Mouse (Mus musculus) small intestine, adult 10 weeks (tissue): Measurements from ENCODE around the gene Ppfibp1. TPM values are rescaled to one million over a fixed set of nuclear protein-coding genes. Genes with fewer than 3 reads are reported as not detected.

ENCODE experiments used
- polyA plus RNA-seq: library from polyadenylated mRNA; stranded (reverse); fragments of 350-450 nt; fragmentation: Illumina TruSeq; extraction: RNeasy Lipid Tissue Mini Kit (QIAGEN cat#74804); gene quantifications from one replicate; pipeline ENCODE4 v1.2.3, GENCODE M21; 2014; ENCODE audit warnings: low replicate concordance

Ppfibp1 gene
- polyA plus RNA-seq, result 19.3 TPM

GRCm38 (mm10) chr6:146887958-146888659, at the start of gene Ppfibp1:
Ppfibp1 (plus strand) TSS chr6:146888487.

GRCm38 (mm10) chr6:146850050-146850449, 38.2 kb upstream of the Ppfibp1 start, which contains the start of gene Smco2:
Smco2 (plus strand) TSS chr6:146850104.

GRCm38 (mm10) chr6:146954258-146954657, 66.0 kb downstream of the Ppfibp1 start, which contains the start of gene 1700034J05Rik:
1700034J05Rik (minus strand) TSS chr6:146954422.

GRCm38 (mm10) chr6:147032303-147032925, 144.1 kb downstream of the Ppfibp1 start, which contains the start of gene Rep15:
Rep15 (plus strand) TSS chr6:147032584.

GRCm38 (mm10) chr6:147042291-147043290, 154.3 kb downstream of the Ppfibp1 start, which contains the start of gene Mrps35:
Mrps35 (plus strand) TSS chr6:147042764.

Other genes starting within 250 kb of the Ppfibp1 start
- 139 TPM for gene Med21, start 245.9 kb upstream of the Ppfibp1 start, polyA plus RNA-seq
- gene Tm7sf3, start 245.7 kb upstream of the Ppfibp1 start, polyA plus RNA-seq, result 36.3 TPM
- gene Stk38l, start 163.5 kb upstream of the Ppfibp1 start, polyA plus RNA-seq, result 14.0 TPM
- 0.74 TPM for gene Arntl2, start 92.4 kb upstream of the Ppfibp1 start, polyA plus RNA-seq
- not detected for gene Smco2, start 38.4 kb upstream of the Ppfibp1 start, polyA plus RNA-seq
- gene 1700034J05Rik, start 65.9 kb downstream of the Ppfibp1 start, polyA plus RNA-seq, result not detected
- 25.4 TPM for gene Rep15, start 144.1 kb downstream of the Ppfibp1 start, polyA plus RNA-seq
- gene Mrps35, start 154.3 kb downstream of the Ppfibp1 start, polyA plus RNA-seq, result 21.4 TPM
- not detected for gene Mansc4, start 198.5 kb downstream of the Ppfibp1 start, polyA plus RNA-seq
- gene Klhl42, start 202.9 kb downstream of the Ppfibp1 start, polyA plus RNA-seq, result 6.9 TPM